Mouse (Mus musculus): Measurements from ENCODE around the gene Hes7. TPM values are rescaled to one million over a fixed set of nuclear protein-coding genes. Genes with fewer than 3 reads are reported as not detected.

Gene Hes7
- polyA plus RNA-seq, 1 experiment from 2014 or later = 0.19 TPM

DNA sequence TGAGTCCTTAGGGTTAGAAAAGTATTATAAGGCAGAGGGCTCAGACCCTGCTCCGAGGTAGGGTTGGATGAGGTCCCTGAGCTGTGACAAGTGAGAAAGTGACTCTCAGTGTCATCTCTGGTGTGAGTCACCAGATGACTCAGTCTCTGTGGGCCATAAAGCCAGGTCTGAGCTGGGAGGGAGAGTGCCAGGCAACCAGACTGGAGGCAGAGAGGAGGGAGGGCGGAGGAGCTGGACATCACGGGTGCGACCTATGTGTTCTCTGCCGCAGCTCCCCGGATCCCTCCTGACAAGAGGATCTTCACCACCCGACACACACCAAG is 17.8 kb upstream of the Hes7 start:
- peaks cover 23% of the 10 kb centered on the region for H3K4me1 ChIP-seq (replicated peaks; ENCODE audit: control insufficient read depth, insufficient read depth, low read length)
- H3K9ac ChIP-seq (ENCODE audit: low read depth, low read length) = no peak overlapping the region
- H3K27me3 ChIP-seq (ENCODE audit: control insufficient read depth, insufficient read depth, low read length) = no peaks in the 10 kb centered on the region
- H3K27ac ChIP-seq (ENCODE audit: low read depth, low read length) = no peak overlapping the region
- H3K4me2 ChIP-seq (replicated peaks; ENCODE audit: low read depth, low read length) = no peak overlapping the region
- no peaks in the 10 kb centered on the region for H3K9me3 ChIP-seq (ENCODE audit: control insufficient read depth, low read length)
- DNase-seq (ENCODE audit: low spot score) = no peak
- 0 out of 2 replicates have a peak, but pooled peaks cover 2% of the 10 kb centered on the region for H3K36me3 ChIP-seq (ENCODE audit: control insufficient read depth, insufficient read depth, low read length)
- ATAC-seq (ENCODE audit: low FRiP score) = no peak
- WGBS = 96% methylated on average over 7 of the region's 7 CpGs
- no peak overlapping the region for H3K4me3 ChIP-seq (ENCODE audit: low read depth, low read length)

DNA sequence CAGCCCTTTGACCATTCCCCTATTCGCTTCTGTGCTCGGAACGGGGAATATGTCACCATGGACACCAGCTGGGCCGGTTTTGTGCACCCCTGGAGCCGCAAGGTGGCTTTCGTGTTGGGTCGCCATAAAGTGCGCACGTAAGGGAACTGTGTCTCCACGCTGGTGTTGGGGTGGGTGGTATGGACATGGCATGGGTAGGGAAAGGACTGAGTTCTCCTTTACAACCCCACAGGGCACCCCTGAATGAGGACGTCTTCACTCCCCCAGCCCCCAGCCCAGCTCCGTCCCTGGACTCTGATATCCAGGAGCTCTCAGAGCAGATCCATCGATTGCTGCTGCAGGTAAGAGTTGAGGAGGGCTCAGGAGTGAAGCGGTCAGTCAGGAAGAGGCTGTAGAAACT is 17.1 kb upstream of the Hes7 start:
- H3K27ac ChIP-seq (ENCODE audit: low read depth, low read length) = no peak overlapping the region
- H3K27me3 ChIP-seq (ENCODE audit: control insufficient read depth, insufficient read depth, low read length) = no peaks in the 10 kb centered on the region
- ATAC-seq (ENCODE audit: low FRiP score) (no peak), DNase-seq (ENCODE audit: low spot score) (no peak)
- H3K36me3 ChIP-seq (ENCODE audit: control insufficient read depth, insufficient read depth, low read length) = 0 out of 2 replicates have a peak, but pooled peaks cover 2% of the 10 kb centered on the region
- H3K4me3 ChIP-seq (ENCODE audit: low read depth, low read length) = no peak overlapping the region
- 94% methylated on average over 14 of the region's 14 CpGs for WGBS
- no peak overlapping the region for H3K9ac ChIP-seq (ENCODE audit: low read depth, low read length)
- H3K4me1 ChIP-seq (replicated peaks; ENCODE audit: control insufficient read depth, insufficient read depth, low read length) = peaks cover 15% of the 10 kb centered on the region
- no peaks in the 10 kb centered on the region for H3K9me3 ChIP-seq (ENCODE audit: control insufficient read depth, low read length)
- H3K4me2 ChIP-seq (replicated peaks; ENCODE audit: low read depth, low read length) = no peak overlapping the region

DNA sequence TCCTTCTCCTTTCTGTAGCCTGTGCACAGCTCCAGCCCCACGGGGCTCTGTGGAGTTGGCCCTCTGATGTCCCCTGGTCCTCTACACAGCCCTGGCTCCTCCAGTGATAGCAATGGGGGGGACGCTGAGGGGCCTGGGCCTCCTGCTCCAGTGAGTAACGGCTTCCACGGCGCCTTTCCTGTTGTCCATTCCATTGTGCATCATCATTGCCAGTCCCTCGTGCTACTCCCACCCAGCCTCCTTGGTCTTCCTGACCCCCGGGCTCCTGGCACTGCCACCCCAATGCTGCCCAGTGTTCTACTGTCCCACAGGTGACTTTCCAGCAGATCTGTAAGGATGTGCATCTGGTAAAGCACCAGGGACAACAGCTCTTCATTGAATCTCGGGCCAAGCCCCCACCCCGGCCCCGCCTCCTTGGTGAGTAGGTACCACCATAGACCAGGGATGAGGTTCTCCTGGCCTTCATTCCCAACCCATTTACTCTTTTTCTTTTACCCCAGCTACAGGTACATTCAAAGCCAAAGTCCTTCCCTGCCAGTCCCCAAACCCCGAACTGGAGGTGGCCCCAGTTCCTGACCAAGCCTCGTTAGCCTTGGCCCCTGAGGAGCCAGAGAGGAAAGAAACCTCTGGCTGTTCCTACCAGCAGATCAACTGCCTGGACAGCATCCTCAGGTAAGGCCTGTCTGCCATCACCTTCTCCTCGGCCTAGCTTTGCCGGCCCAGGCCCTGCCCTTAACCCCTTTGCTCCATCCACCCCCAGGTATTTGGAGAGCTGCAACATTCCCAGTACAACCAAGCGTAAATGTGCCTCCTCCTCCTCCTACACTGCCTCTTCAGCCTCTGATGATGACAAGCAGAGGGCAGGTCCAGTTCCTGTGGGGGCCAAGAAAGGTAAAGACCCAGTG is 16.4 kb upstream of the Hes7 start:
- 0 out of 2 replicates have a peak, but pooled peaks cover 2% of the 10 kb centered on the region for H3K36me3 ChIP-seq (ENCODE audit: control insufficient read depth, insufficient read depth, low read length)
- H3K4me3 ChIP-seq (ENCODE audit: low read depth, low read length) = no peak overlapping the region
- DNase-seq (ENCODE audit: low spot score) (no peak), ATAC-seq (ENCODE audit: low FRiP score) (no peak)
- no peaks in the 10 kb centered on the region for H3K27me3 ChIP-seq (ENCODE audit: control insufficient read depth, insufficient read depth, low read length)
- no peaks in the 10 kb centered on the region for H3K9me3 ChIP-seq (ENCODE audit: control insufficient read depth, low read length)
- peaks cover 9% of the 10 kb centered on the region for H3K4me1 ChIP-seq (replicated peaks; ENCODE audit: control insufficient read depth, insufficient read depth, low read length)
- no peak overlapping the region for H3K9ac ChIP-seq (ENCODE audit: low read depth, low read length)
- no peak overlapping the region for H3K27ac ChIP-seq (ENCODE audit: low read depth, low read length)
- 94% methylated on average over 15 of the region's 15 CpGs for WGBS
- H3K4me2 ChIP-seq (replicated peaks; ENCODE audit: low read depth, low read length) = no peak overlapping the region

DNA sequence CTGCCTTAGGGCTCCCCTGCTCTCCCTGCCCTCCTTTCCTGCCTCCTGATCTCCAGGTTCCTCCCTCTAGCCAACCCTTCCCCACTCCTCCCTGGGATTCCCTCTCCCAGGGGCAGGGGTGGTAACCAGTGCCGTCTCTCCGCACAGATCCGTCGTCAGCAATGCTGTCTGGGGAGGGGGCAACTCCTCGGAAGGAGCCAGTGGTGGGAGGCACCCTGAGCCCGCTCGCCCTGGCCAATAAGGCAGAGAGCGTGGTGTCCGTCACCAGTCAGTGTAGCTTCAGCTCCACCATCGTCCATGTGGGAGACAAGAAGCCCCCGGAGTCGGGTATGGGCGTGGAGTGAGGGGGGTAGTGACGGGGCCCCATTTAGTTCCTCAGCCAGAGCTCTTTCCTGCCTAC is 15.7 kb upstream of the Hes7 start:
- Histone ChIP-seq H3K36me3 (ENCODE audit: control insufficient read depth, insufficient read depth, low read length) (0 out of 2 replicates have a peak, but pooled peaks cover 2% of the 10 kb centered on the region), H3K4me1 (replicated peaks; ENCODE audit: control insufficient read depth, insufficient read depth, low read length) (peaks cover 4% of the 10 kb centered on the region; the same call in 1 of the 2 replicates), H3K9me3 (ENCODE audit: control insufficient read depth, low read length) (no peaks in the 10 kb centered on the region), H3K27me3 (ENCODE audit: control insufficient read depth, insufficient read depth, low read length) (no peaks in the 10 kb centered on the region), H3K27ac (ENCODE audit: low read depth, low read length) (no peak overlapping the region), H3K4me2 (replicated peaks; ENCODE audit: low read depth, low read length) (no peak overlapping the region), H3K9ac (ENCODE audit: low read depth, low read length) (no peak overlapping the region), H3K4me3 (ENCODE audit: low read depth, low read length) (no peak overlapping the region)
- ATAC-seq (ENCODE audit: low FRiP score) (no peak), DNase-seq (ENCODE audit: low spot score) (no peak)
- 93% methylated on average over 14 of the region's 14 CpGs for WGBS

DNA sequence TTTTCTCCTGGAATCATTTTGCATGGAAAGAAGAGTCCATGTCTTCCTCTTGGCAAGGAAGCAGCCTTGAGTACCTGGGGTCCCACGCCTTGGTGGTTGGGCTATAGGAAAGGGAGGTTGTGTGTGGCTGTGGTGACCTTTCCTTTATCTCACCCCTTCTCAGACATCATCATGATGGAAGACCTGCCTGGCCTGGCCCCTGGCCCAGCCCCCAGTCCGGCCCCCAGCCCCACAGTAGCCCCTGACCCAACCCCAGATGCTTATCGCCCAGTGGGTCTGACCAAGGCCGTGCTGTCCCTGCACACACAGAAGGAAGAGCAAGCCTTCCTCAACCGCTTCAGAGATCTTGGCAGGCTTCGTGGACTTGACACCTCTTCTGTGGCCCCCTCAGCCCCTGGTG is 15.0 kb upstream of the Hes7 start:
- H3K4me1 ChIP-seq (replicated peaks; ENCODE audit: control insufficient read depth, insufficient read depth, low read length) = 0 out of 2 replicates have a peak, but pooled peaks cover 3% of the 10 kb centered on the region
- H3K27ac ChIP-seq (ENCODE audit: low read depth, low read length) = no peak overlapping the region
- 0 out of 2 replicates have a peak, but pooled peaks cover 2% of the 10 kb centered on the region for H3K36me3 ChIP-seq (ENCODE audit: control insufficient read depth, insufficient read depth, low read length)
- no peak for DNase-seq (ENCODE audit: low spot score)
- no peak overlapping the region for H3K9ac ChIP-seq (ENCODE audit: low read depth, low read length)
- H3K27me3 ChIP-seq (ENCODE audit: control insufficient read depth, insufficient read depth, low read length) = no peaks in the 10 kb centered on the region
- 89% methylated on average over 6 of the region's 6 CpGs for WGBS
- no peak overlapping the region for H3K4me2 ChIP-seq (replicated peaks; ENCODE audit: low read depth, low read length)
- ATAC-seq (ENCODE audit: low FRiP score) = no peak
- H3K9me3 ChIP-seq (ENCODE audit: control insufficient read depth, low read length) = no peaks in the 10 kb centered on the region
- H3K4me3 ChIP-seq (ENCODE audit: low read depth, low read length) = no peak overlapping the region

DNA sequence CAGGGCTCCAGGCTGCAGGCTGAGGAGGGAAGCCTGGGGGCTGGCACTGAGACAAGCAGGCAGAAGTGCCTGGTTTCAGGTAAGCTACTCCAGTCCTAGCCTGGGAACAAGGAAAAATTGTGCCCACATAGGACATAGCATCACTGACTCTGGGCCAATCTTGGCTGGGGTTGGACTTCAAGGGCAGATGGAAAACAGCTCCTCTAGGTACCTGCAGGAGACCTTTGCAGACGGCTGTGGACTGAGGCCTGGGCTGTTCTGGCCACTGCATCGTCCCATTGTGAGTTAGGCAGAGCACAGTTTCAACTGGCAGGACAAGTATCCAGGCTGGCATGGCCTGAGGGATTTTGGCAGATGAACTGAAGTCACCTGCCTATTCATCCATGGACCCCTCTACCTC is 14.4 kb upstream of the Hes7 start:
- ATAC-seq (ENCODE audit: low FRiP score) (no peak), DNase-seq (ENCODE audit: low spot score) (no peak)
- no peaks in the 10 kb centered on the region for H3K9me3 ChIP-seq (ENCODE audit: control insufficient read depth, low read length)
- H3K36me3 ChIP-seq (ENCODE audit: control insufficient read depth, insufficient read depth, low read length) = 0 out of 2 replicates have a peak, but pooled peaks cover 2% of the 10 kb centered on the region
- H3K27me3 ChIP-seq (ENCODE audit: control insufficient read depth, insufficient read depth, low read length) = no peaks in the 10 kb centered on the region
- no peaks in the 10 kb centered on the region for H3K4me1 ChIP-seq (replicated peaks; ENCODE audit: control insufficient read depth, insufficient read depth, low read length)
- no peak overlapping the region for H3K4me2 ChIP-seq (replicated peaks; ENCODE audit: low read depth, low read length)
- 63% methylated on average over 2 of the region's 2 CpGs for WGBS
- no peak overlapping the region for H3K4me3 ChIP-seq (ENCODE audit: low read depth, low read length)
- H3K9ac ChIP-seq (ENCODE audit: low read depth, low read length) = no peak overlapping the region
- no peak overlapping the region for H3K27ac ChIP-seq (ENCODE audit: low read depth, low read length)

DNA sequence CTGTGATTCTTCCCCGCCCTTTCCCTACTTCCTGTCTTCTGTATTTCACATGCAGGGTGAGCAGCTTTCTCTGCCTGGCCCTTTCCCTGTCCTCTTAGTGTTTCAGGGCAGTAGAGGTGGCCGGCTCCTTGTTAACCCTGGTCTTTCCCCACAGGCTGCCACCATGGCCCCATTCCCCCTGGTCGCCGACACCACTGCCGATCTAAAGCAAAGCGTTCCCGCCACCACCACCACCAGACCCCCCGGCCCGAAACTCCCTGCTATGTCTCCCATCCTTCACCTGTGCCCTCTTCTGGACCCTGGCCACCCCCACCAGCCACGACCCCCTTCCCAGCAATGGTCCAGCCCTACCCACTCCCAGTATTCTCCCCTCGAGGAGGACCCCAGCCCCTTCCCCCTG is 13.9 kb upstream of the Hes7 start:
- Histone ChIP-seq H3K4me1 (replicated peaks; ENCODE audit: control insufficient read depth, insufficient read depth, low read length) (no peaks in the 10 kb centered on the region), H3K9me3 (ENCODE audit: control insufficient read depth, low read length) (no peaks in the 10 kb centered on the region), H3K36me3 (ENCODE audit: control insufficient read depth, insufficient read depth, low read length) (0 out of 2 replicates have a peak, but pooled peaks cover 2% of the 10 kb centered on the region), H3K27ac (ENCODE audit: low read depth, low read length) (no peak overlapping the region), H3K27me3 (ENCODE audit: control insufficient read depth, insufficient read depth, low read length) (no peaks in the 10 kb centered on the region), H3K9ac (ENCODE audit: low read depth, low read length) (no peak overlapping the region), H3K4me2 (replicated peaks; ENCODE audit: low read depth, low read length) (no peak overlapping the region), H3K4me3 (ENCODE audit: low read depth, low read length) (no peak overlapping the region)
- no peak for DNase-seq (ENCODE audit: low spot score)
- ATAC-seq (ENCODE audit: low FRiP score) = no peak
- WGBS = 93% methylated on average over 11 of the region's 11 CpGs

DNA sequence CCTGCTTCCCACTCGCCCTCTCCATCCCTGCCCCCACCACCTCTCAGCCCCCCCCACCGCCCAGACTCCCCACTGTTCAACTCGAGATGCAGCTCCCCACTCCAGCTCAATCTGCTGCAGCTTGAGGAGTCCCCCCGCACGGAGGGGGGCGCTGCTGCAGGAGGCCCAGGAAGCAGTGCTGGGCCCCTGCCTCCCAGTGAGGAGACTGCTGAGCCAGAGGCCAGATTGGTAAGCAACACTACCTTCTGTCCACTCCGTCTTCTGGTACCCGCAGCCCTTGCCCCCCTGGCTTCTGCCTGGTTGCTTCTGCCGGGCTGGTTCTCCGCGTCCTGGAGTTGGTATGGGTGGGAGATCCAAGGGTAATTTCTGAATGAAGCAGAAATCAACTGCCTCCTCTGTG is 13.4 kb upstream of the Hes7 start:
- DNase-seq (ENCODE audit: low spot score) (no peak), ATAC-seq (ENCODE audit: low FRiP score) (no peak)
- Histone ChIP-seq H3K4me3 (ENCODE audit: low read depth, low read length) (no peak overlapping the region), H3K9me3 (ENCODE audit: control insufficient read depth, low read length) (no peaks in the 10 kb centered on the region), H3K36me3 (ENCODE audit: control insufficient read depth, insufficient read depth, low read length) (0 out of 2 replicates have a peak, but pooled peaks cover 2% of the 10 kb centered on the region), H3K27ac (ENCODE audit: low read depth, low read length) (no peak overlapping the region), H3K4me1 (replicated peaks; ENCODE audit: control insufficient read depth, insufficient read depth, low read length) (no peaks in the 10 kb centered on the region), H3K9ac (ENCODE audit: low read depth, low read length) (no peak overlapping the region), H3K4me2 (replicated peaks; ENCODE audit: low read depth, low read length) (no peak overlapping the region), H3K27me3 (ENCODE audit: control insufficient read depth, insufficient read depth, low read length) (no peaks in the 10 kb centered on the region)
- WGBS = 87% methylated on average over 11 of the region's 11 CpGs

DNA sequence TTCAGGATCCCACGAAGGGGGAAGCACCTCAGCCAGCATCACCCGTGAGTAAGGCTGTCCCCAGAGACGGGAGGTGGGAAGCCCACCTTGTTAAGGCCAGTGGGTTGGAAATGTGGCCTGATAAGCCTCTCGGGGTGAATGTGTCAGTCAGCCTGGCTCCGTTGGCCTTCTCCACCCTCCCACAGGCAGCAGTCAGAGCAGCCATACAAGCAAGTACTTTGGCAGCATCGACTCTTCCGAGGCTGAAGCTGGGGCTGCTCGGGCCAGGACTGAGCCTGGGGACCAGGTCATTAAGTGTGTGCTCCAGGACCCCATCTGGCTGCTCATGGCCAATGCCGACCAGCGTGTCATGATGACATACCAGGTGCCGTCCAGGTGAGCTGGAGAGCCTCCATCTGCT is 12.5 kb upstream of the Hes7 start:
- DNase-seq (ENCODE audit: low spot score) = no peak
- 88% methylated on average over 11 of the region's 11 CpGs for WGBS
- Histone ChIP-seq H3K9me3 (ENCODE audit: control insufficient read depth, low read length) (no peaks in the 10 kb centered on the region), H3K4me3 (ENCODE audit: low read depth, low read length) (no peak overlapping the region), H3K27ac (ENCODE audit: low read depth, low read length) (no peak overlapping the region), H3K27me3 (ENCODE audit: control insufficient read depth, insufficient read depth, low read length) (no peaks in the 10 kb centered on the region), H3K4me1 (replicated peaks; ENCODE audit: control insufficient read depth, insufficient read depth, low read length) (no peaks in the 10 kb centered on the region), H3K4me2 (replicated peaks; ENCODE audit: low read depth, low read length) (no peak overlapping the region), H3K36me3 (ENCODE audit: control insufficient read depth, insufficient read depth, low read length) (0 out of 2 replicates have a peak, but pooled peaks cover 2% of the 10 kb centered on the region), H3K9ac (ENCODE audit: low read depth, low read length) (no peak overlapping the region)
- ATAC-seq (ENCODE audit: low FRiP score) = no peak
